Mouse (Mus musculus) cerebellum, adult 11-12 months (tissue): ENCODE measurements around the gene Bnc2.

Experiments
- DNase-seq: peaks from one replicate; pipeline ENCODE4 v3.0.0; 2022

The Bnc2 gene

DNA sequence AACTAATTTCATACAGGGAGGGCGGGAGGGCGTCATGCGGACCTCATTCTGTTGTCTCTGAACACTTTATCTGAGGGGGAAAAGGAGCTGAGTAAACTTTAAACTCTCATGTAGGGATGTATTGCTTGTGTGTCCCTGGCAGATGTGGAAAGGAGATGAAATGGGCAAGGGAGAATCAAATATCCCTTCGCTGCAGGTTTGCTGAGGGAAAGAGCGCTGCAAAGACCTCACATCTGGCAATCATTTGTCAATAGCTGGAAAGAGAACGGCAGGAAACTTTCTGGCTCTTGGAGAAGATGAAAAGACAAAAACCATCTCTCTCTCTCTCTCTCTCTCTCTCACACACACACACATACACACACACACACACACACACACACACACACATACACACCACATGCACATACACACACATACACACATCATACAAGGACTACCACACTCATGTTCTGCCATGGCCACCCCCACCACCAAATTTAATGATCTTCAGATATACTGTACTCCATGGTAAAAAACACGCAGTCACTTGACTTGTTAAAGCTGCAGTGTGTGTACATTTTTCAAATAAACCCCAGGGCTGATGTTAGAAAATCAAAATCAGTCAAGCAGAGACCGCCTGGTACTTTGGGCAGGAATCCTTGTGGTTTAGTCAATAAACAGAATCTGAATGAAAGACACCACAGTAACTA, 172.3 kb downstream of the Bnc2 start:
- DNase-seq = no peak

DNA sequence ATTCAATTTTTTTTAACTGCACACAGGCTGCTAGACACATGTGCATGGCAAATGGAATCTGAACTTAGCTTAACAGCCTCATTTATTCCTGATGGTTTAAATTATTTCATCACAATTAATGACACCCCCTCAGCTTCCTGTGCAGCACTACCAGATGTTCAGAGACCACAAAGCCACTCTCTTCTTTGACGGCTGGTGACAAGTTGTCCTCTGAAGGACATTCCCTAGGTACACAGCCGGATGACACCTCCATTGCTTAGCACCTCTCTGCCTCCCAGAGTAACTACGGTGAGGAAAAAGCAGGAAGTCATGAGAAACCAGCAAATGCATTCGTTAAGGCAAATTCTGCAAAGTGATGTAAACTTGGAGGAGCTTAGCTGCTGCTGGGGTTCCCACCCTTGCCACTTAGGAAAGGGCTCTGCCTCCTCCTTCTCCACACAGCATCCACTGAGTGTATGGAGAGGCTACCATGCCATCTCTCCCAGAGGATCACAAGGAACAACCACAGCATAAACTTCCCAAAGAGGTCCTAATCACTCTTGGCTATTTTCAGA, 174.2 kb downstream of the Bnc2 start:
- no peak for DNase-seq

DNA sequence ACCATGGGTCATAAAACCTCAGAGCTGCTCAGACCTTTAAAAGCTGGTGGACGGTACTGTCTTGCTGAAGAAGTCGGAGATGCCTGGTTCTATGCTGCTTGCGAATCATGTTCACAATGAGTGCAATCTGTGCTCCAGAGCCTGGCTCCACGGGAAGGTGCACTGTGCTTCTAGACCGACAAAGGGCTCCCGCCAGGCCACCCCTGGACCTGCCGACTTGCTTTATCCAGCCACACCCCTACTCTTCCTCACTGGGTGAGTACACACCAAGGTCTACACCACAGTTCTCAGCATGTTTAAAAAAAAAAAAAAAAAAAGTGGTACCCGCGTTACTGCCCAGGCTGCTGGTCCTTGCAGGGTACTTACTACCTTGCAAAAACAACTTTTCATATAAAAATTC, 174.8 kb downstream of the Bnc2 start:
- no peak for DNase-seq

DNA sequence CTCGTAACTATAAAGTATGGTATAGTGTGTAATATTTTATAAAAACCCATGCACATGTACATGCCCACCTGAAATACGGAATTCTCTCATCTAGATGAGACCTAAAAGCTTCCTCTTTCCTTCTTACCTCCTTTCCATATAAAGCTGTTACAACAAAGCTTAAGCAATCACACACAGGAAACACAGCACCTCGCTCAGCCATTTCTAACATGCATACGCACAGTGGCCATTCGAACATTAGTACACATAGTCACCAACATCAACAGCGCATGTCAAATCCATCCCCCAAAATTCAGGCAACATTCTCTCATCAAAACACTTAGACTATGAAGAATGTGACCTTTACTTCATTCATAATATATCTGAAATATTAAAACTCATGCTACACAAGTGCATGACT, 176.6 kb downstream of the Bnc2 start:
- no peak for DNase-seq

DNA sequence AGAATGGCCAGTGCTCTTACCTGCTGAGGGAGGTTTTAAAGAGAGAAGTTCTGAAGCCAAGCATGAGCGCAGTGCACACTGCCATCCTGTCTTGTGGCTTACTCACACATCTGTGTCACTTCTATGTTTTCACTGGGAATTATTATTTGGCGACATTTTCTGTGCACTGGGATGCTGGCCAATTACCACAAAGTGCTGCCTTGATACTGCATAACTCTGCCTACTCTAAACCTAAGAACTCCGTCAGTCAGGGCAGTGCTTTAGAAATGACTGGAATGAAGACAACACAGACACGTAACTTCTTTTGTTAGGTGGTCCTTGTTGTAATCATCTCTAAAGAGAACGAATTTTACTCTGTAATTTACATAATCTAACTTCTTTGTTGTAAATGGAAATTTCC, 186.8 kb downstream of the Bnc2 start:
- no peak for DNase-seq

DNA sequence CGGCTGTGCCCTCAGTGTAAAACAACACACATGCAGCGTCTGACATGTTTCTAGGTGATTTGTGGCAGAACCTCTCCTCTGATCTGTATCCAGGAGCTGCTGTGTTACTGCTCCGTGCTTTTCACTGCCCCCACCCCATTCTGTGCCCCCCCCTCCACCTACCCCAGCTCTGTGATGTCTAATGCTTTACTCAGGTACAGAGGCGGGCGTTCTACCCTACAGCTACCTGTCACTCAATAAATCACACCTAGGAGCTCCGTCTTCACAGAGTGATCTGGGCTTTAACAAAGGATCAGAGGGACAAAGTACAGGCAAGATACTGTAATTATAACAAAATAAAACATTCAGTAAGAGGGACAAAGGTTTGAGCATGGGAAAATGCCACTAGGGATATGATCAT, 192.4 kb downstream of the Bnc2 start:
- no peak for DNase-seq

DNA sequence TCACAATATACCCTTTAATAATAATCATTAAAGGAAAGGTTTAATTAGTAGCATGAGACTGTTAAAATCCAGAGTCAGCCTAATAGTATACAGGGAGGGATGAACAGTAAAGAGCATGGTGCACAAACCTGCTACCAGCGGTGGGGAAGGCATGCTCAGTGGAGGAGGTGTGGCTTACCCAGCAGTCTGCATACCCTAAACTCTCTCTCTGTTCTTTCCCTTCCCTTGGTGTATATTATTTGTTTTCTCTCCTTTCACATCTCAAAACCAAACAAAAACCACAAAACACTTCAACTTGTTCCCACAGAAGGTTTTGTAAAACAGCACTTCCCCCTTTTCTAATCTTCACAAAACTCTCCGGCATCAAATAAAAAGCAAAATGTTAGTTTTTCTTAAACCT, 202.4 kb downstream of the Bnc2 start:
- no peak for DNase-seq

DNA sequence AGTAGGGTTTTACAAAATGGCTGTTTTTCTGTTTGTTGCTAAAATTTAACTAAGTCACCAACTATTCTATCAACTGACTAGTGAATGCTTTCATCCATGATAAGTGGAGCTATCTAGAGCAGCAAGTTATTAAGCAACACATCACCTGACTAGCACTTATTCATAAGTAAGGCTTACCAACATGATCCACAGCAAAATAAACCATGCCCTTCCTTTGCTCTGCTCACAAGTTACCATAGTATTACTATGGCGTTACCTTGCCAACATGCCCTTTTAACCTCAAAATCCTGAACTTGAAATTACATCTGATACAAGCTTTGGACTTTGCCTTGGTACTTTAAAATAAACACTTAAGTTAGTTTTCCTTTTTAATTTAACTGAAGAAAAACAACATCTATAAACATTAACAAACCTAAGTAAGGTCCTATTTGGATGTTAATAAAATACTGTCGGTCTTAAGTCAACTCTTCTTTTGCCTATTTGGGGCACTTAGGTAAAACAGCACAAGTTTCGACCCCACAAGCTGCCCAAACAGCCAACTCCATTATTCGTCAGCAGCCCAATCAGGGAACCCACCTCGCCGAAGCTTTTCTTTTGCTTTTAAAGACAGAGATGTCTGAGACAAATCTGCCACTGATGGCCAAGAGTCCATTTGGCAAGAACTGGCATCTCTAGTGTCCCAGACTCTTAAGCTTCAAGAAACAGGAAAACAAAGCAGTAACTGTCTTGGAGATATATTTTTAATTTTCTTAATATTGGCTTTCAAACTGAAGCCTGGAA, 204.8 kb downstream of the Bnc2 start:
- DNase-seq = no peak

GRCm38 (mm10) chr4:84469400-84469799, 205.7 kb downstream of the Bnc2 start:
- DNase-seq = no peak

- no peak for DNase-seq
Observed at GRCm38 (mm10) chr4:84467722-84468121, 207.4 kb downstream of the Bnc2 start.

- no peak for DNase-seq
Observed at GRCm38 (mm10) chr4:84458218-84458560, 216.9 kb downstream of the Bnc2 start.

DNA sequence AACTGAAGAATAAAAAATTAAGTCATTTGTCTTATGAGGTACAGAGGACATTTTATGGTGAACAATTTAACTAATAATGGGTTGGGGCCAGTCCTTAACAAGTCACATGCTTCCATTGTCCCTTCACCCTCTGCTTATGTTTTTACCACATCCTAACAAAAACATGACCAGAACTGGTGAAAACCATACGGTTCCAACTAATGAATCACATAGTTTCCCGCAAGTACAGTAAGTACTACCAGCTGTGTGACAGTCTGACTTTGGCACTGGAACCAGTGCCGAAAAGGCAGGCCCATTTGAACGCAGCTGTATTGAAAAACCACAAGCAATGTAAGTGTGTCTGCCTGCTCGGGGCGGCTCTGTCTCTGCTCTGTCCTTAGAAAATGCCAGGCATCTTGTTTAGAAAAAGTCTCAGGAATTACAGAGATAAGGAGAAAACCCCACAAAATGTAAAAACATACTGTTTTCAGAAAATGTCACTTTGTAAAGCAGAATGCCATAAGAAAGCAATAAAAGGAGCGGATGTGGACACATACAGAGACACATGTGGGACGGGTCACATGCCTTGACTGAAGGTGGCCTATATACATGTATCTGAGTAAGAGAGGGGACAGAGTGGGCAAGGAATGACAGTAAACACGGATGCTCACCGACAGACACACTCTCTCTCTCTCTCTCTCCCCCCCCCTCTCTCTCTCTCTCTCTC, 217.4 kb downstream of the Bnc2 start:
- DNase-seq = no peak

- no peak for DNase-seq
Observed at GRCm38 (mm10) chr4:84456853-84457249, 218.2 kb downstream of the Bnc2 start.

- no peak for DNase-seq
Observed at GRCm38 (mm10) chr4:84456198-84456852, 218.8 kb downstream of the Bnc2 start.

DNA sequence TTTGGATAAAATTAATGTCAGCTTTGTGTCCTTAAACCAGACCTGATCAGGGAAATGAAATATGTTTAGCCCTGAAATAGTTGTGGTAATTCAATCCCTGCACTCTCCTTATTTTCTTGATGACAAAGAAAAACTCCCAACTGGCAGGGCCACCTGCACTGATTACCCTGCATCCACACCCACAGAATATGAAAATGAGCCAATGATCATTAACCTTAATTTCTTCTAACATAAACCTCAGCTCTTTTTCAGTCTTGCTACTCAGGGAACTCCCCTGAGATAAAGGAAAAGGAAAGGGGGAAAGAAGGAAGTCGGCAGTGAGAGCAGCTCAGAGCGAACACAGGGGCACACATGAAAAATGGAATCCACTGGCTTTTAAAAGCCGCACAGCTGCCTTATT, 220.6 kb downstream of the Bnc2 start:
- no peak for DNase-seq

- no peak for DNase-seq
Observed at GRCm38 (mm10) chr4:84453586-84453985, 221.5 kb downstream of the Bnc2 start.

GRCm38 (mm10) chr4:84452642-84453041, 222.4 kb downstream of the Bnc2 start:
- DNase-seq = no peak

DNA sequence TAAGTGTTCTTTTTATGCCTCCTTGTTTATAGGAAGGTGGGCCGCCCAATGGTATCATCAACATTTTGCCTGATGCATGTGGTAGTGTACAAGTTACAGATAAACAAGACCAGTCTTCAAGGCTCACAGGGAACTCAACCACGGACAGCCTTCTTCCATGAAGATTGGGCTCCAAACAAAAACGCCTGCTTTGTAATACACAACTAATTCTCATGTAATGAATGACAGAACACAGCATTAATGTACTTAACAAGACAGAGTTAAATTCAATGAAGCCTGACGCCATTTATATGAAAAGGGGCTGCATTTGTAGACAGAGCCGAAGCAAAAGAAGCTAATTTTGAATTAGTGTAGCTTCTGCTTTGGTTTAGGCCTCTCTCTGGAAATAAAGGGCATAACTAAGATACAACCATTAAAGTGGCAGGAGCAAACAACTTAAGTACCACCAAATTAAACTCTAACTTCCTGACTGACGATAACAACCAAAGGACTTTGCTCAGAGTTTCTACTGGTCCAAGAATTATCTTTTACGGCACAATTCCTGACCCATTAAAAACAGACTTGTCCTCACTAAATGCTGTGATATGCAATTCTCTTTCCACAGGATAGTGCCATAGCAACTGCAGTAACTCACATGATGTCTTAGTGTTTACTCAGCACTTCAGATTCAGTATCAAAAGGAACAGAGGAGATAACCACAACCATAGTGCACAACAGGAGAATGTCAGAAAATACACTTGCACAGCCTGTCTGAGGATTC, 225.6 kb downstream of the Bnc2 start:
- DNase-seq = no peak

- DNase-seq = no peak
Observed at GRCm38 (mm10) chr4:84433324-84433723, 241.8 kb downstream of the Bnc2 start.

DNA sequence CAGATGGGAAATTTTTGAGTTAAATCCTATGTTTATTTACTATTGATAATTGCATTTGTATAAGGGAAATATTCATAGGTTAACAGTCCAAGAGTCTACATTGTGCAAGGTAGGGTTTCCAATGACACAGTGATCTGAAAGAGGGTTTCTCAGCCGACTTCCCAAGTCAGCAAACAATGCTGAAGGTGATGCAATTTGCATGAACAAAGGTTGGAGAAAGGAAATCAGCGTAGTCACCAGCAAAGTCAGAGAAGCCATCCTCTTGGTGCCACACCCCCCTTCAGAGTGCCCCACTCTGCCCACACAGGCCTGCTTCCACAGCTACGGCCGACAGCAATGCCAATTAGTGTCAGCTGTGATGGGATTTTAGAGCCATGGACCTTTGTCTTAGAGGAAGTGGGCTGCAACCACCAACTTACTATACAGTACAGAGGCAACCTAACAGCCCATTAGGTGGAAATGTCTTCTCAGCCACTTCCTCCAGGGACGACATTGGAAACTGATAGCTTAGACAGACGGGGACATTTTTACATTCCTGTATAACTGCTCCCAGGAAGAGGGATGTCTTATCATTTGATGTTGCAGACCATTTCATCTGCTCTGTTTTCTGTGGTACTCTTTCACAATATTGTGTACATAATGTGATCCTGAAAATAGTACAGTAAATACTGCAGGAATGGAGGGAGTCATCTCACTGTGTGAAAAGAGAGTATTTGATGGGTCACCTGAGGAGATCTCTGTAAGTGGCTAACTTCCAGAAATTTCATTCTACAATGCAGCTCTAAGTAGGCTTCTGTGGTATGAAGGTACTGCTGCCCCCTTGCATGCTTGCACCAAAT, 243.2 kb downstream of the Bnc2 start:
- DNase-seq = no peak

DNA sequence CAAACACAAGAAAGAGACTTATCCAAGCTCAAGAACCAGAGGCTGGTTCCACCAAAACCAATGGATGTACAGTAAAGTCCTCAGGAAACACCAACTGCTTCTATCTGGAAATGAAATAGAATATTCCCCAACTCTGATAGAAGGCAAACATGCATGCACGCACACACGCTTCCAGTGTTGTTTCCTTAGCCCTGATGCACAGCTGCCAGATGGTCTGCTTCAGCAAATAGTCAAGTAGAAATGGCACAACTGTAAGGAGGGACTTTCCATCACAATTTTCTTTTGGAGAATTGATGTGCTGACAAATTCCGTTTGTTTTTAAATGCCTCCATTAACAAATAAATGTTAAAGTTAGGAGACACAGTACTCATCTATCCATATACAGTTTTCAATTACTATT, 247.1 kb downstream of the Bnc2 start:
- no peak for DNase-seq

DNA sequence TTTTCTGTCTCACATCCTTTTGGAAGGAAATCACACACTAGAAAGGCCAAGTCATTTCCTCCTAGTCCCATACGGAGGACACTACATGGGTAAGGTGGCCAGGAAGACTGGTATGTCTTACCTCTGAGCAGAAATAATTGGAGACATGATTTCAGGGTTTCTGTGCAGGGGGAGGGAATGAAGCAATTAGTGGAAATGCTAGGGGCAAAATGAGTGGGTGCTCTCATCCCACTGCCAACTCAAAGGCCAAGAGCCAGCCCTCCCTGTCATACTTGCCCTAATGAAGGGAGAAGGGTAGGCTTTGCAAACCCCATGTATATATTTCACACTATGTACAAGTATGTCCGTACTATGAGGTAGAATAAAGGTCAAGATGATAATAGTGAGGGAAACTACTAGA, 263.6 kb downstream of the Bnc2 start:
- no peak for DNase-seq
